Mouse (Mus musculus) thymus, adult 2 months (tissue): ENCODE results near the gene Faf2. TPM values are rescaled to one million over a fixed set of nuclear protein-coding genes. Genes with fewer than 3 reads are reported as not detected.
A peak's percentile ranks its signal among the peaks of the same experiment; 100 is the strongest.

ENCODE experiments used
- DNase-seq: peaks from one replicate; pipeline ENCODE4 v3.0.0; 2021
- H3K27ac ChIP-seq: fragments of 200-500 bp; 2 replicates; pipeline ENCODE4 v1.5.1; 2012; ENCODE audit warnings: low read length, control low read depth; ENCODE audit not compliant: control insufficient read depth, insufficient read depth
- H3K27me3 ChIP-seq: fragments of 200-500 bp; 2 replicates; pipeline ENCODE4 v1.6.1; 2012; ENCODE audit warnings: mild to moderate bottlenecking, low read length, moderate library complexity, mixed read lengths; ENCODE audit not compliant: control insufficient read depth, insufficient read depth
- H3K36me3 ChIP-seq: fragments of 200-500 bp; 2 replicates; pipeline ENCODE4 v1.6.1; 2012; ENCODE audit warnings: mild to moderate bottlenecking, low read length, moderate library complexity; ENCODE audit not compliant: control insufficient read depth, insufficient read depth
- H3K4me1 ChIP-seq: fragments of 200-500 bp; replicated peaks from 2 replicates; pipeline ENCODE4 v1.6.1; 2012; ENCODE audit warnings: low read length; ENCODE audit not compliant: control insufficient read depth, insufficient read depth
- H3K4me3 ChIP-seq: fragments of 200-500 bp; 2 replicates; pipeline ENCODE4 v1.5.1; 2012; ENCODE audit warnings: mild to moderate bottlenecking, low read length, control low read depth, moderate library complexity; ENCODE audit not compliant: control insufficient read depth, insufficient read depth
- CTCF ChIP-seq: fragments of 200-500 bp; IDR thresholded peaks from 2 replicates; pipeline ENCODE4 v1.5.1; 2012; ENCODE audit warnings: mild to moderate bottlenecking, control low read depth, low read length, moderate library complexity, borderline replicate concordance; ENCODE audit not compliant: control insufficient read depth, poor library complexity, insufficient read depth; ENCODE audit errors: extremely low read depth
- POLR2A ChIP-seq: fragments of 200-500 bp; IDR thresholded peaks from 2 replicates; pipeline ENCODE4 v1.6.1; 2012; ENCODE audit warnings: mild to moderate bottlenecking, low read length, control low read depth, moderate library complexity; ENCODE audit not compliant: control insufficient read depth, poor library complexity, insufficient read depth; ENCODE audit errors: extremely low read depth
- WGBS: fragments of 180-500 bp; shearing (Covaris S2); methylation state at CpG from one replicate; pipeline ENCODE4 v1.1.7; 2018; 5-methylcytosine and 5-hydroxymethylcytosine counted together
- polyA plus RNA-seq: library from polyadenylated mRNA; depleted of rRNA; stranded (reverse); fragments of >200 nt; gene quantifications from 2 replicates; pipeline ENCODE4 v1.2.3, GENCODE M21; 2012

Faf2 gene
- polyA plus RNA-seq, 1 experiment: 36.1 TPM

DNA sequence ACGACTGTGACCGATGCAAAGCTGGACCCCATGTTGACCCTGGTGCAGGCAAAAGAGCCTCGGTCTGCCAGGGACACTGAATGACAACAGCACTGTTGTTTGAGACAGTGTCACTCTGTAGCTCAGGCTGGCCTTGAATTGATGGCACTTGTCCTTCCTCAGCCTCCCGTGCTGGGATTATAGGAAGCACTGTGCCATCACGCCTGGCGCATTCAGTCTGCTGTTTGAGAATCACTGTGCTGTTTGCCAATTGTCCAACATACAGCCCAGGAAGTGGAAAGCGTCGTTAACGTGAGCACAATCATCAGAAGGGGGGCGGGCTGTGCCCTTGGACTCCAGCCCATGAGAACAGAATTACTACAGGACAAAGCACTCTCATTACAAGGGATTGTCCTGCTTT is 39.5 kb upstream of the Faf2 start:
- H3K4me1 ChIP-seq: no peaks in the 10 kb centered on the region
- DNase-seq: no peak
- H3K27me3 ChIP-seq: no peaks in the 10 kb centered on the region
- H3K27ac ChIP-seq: no peak overlapping the region
- 93% methylated on average over 10 of the region's 10 CpGs for WGBS
- no peak for TF ChIP-seq POLR2A
- TF ChIP-seq CTCF: no peak
- no peaks in the 10 kb centered on the region for H3K36me3 ChIP-seq
- no peak overlapping the region for H3K4me3 ChIP-seq

DNA sequence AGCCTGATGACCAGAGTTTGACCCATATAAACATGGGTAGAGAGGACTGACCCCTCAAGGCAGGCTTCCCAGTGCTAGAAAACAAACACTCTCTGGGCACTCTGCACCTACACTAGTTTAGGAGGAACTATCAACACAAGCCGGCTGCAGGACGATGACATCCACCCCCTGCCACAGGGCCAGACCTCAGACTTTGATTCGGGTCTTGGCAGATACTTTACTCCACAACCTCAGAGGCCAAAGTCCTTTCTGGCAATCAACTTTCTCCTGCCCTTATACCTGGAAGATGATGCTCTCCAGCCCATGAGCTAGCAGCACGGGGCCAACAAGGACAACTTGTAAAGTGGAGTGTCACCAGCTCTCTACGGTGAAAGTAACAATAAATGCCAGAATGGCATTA is 38.7 kb upstream of the Faf2 start:
- no peak overlapping the region for H3K4me3 ChIP-seq
- DNase-seq: no peak
- TF ChIP-seq POLR2A (no peak), CTCF (no peak)
- no peak overlapping the region for H3K27ac ChIP-seq
- no peaks in the 10 kb centered on the region for H3K27me3 ChIP-seq
- 92% methylated on average over 5 of the region's 5 CpGs for WGBS
- H3K36me3 ChIP-seq: no peaks in the 10 kb centered on the region
- no peaks in the 10 kb centered on the region for H3K4me1 ChIP-seq

DNA sequence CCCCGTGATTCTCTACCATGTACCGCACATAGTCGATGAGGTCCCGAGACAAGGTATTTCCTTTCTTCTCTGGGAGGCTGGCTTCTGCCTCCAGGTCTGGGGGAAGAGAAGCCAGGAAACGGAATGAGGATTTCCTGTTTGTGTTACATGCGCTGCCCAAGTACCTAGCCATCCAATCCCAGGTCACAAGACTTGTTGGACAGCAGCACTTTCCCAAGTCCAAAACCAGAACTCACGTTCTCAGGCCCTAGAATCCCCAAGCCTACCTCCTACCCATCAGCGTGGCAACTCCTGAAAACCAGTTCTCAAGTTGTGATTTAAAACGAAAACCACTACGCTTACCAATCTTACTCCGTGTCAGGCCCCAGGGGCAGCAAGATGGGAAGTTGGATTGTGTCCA is 35.8 kb upstream of the Faf2 start:
- Histone ChIP-seq H3K4me3 (no peak overlapping the region), H3K36me3 (no peaks in the 10 kb centered on the region), H3K4me1 (peaks cover 2% of the 10 kb centered on the region; the same call in 1 of the 2 replicates), H3K27ac (no peak overlapping the region), H3K27me3 (no peaks in the 10 kb centered on the region)
- 92% methylated on average over 11 of the region's 11 CpGs for WGBS
- TF ChIP-seq POLR2A (no peak), CTCF (no peak)
- DNase-seq: no peak

DNA sequence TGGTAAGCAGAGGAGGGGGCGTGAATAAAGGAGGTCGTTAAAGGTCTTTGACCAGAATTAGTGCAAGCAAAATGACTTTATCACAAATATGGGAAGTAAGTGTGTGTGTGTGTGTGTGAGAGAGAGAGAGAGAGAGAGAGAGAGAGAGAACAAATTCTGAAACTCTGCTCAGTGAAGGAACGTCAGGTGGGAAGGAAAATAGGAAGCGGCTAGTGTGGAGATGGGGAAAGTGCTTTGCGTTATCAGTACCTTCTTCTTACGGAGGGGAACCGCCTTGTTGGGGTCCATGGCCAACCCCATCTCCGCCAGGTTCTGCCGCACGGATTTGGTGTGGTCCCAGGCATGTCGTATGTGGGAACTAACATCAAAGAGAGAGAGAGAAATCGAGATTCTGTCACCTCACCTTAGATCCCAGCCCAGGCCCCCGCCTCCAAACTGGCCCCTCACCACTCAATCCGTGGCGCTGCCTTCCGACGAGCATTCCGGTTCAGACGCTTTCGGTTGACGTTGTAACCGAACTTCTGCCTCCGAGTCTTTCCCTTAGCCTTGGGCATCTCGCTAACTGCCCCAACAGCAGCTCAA is 32.1 kb upstream of the Faf2 start:
- no peaks in the 10 kb centered on the region for H3K36me3 ChIP-seq
- TF ChIP-seq POLR2A: no peak
- no peak for TF ChIP-seq CTCF
- under 1% methylated on average over 24 of the region's 24 CpGs for WGBS
- peak overlapping the region; percentile 97 for H3K4me3 ChIP-seq
- H3K27me3 ChIP-seq: no peaks in the 10 kb centered on the region
- no peak overlapping the region for H3K27ac ChIP-seq
- H3K4me1 ChIP-seq: peaks cover 3% of the 10 kb centered on the region; the same call in 1 of the 2 replicates
- DNase-seq: no peak

DNA sequence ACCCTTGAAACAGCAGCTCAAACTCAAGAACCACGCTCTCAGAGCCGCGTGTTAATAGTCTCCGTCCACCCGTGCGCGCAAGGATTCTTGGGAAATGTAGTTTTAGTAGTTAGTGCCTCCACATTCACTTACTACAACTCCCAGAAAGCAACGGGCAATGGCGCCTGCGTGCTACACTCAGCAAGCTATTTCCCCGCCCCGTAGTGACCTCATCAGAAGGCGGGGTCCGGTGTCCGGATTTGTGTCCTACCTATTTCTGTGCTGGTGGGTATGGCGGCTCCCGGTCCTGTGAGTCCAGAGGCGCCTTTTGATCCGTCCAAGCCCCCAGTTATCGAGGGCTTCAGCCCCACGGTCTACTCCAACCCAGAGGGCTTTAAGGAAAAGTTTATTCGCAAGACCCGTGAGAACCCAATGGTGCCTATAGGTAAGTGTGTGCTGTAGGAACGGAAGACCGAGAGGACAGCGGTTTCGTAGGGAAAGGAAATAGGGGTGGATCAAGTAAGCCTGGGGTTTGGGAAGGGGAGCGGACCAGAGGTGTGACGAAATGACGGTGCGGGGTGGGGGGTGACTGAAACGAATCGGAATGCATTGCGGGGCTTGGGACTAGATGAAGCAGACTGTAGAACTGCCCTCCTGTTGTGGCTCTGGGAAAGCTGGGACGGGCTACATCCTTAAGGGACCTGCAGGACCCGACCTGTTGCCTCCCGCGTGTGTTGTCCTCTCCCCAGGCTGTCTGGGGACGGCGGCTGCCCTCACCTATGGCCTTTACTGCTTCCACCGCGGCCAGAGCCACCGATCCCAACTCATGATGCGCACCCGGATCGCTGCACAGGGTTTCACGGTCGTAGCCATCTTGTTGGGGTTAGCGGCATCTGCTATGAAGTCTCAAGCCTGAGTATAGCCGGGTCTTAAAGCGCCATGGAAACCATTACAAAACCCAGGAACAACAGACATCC is 31.3 kb upstream of the Faf2 start, which contains the start of the genes Nop16 and Higd2a:
Nop16 (minus strand) TSS at position 95 of the 956 bp plus-strand sequence.
Higd2a (plus strand) TSS at position 212 of the 956 bp plus-strand sequence.
- TF ChIP-seq CTCF (no peak), POLR2A (peak; percentile 50; the same call in 1 of the 2 replicates)
- DNase-seq: peak; percentile 97
- Histone ChIP-seq H3K4me3 (peak within 1 kb of the TSS; percentile 97), H3K27me3 (no peaks in the 10 kb centered on the region), H3K27ac (peak within 1 kb of the TSS; percentile 24; the same call in 1 of the 2 replicates), H3K36me3 (no peaks in the 10 kb centered on the region), H3K4me1 (peaks cover 3% of the 10 kb centered on the region; the same call in 1 of the 2 replicates)
- WGBS: under 1% methylated on average over 51 of the region's 51 CpGs

DNA sequence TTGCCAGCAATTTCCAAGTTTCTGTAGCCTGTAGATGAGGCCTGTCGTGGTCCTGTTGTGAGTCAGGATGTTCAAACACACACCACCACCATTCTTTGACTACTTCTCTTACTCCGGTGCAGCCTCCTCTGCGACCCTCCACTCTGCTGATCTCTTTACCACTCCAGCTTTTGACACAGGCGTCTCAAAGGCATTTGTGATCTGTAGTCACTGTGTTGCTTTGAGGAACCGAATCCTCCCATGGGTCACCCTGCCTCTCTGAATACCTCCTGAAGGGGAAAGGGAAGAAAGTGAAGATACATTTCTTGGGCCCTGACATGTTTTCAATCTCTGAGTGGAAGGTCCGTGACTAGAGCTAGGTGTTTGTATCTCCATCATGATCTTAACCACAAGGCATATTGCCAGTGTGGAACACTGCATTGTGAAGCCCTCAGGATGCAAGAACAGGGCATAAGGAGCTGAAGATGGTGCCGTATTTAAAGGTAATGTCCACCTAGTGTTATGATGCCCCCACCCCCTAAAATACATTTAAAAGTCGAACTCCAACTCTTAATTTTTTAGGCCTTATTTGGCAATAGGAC is 29.7 kb upstream of the Faf2 start:
- no peak for DNase-seq
- Histone ChIP-seq H3K36me3 (no peaks in the 10 kb centered on the region), H3K4me3 (no peak overlapping the region), H3K4me1 (peaks cover 3% of the 10 kb centered on the region; the same call in 1 of the 2 replicates), H3K27me3 (no peaks in the 10 kb centered on the region), H3K27ac (no peak overlapping the region)
- 93% methylated on average over 8 of the region's 8 CpGs for WGBS
- TF ChIP-seq POLR2A (no peak), CTCF (no peak)
